Mouse (Mus musculus): ENCODE measurements around the gene Mvp.

Mvp gene

GRCm38 (mm10) chr7:127014320-127014719, at the start of gene Mvp:
Gene Mvp, minus strand, starts transcription at chr7:127014621.
- no peak for DNase-seq (ENCODE audit: low spot score)

GRCm38 (mm10) chr7:127055026-127055585, 40.7 kb upstream of the Mvp start:
- no peak for DNase-seq (ENCODE audit: low spot score)

- peak; percentile 94 for DNase-seq (ENCODE audit: low spot score)
Measured at GRCm38 (mm10) chr7:127041851-127042672, 27.6 kb upstream of the Mvp start, which contains the start of gene Kif22. Gene Kif22, minus strand, starts transcription at chr7:127042471.

- DNase-seq (ENCODE audit: low spot score) = no peak
Measured at GRCm38 (mm10) chr7:127031244-127031643, 16.8 kb upstream of the Mvp start.

- DNase-seq (ENCODE audit: low spot score) = no peak
Measured at GRCm38 (mm10) chr7:127030172-127030571, 15.8 kb upstream of the Mvp start.

- no peak for DNase-seq (ENCODE audit: low spot score)
Measured at GRCm38 (mm10) chr7:127027885-127028284, 13.5 kb upstream of the Mvp start.

GRCm38 (mm10) chr7:127026984-127027726, 12.7 kb upstream of the Mvp start, which contains the start of gene Maz:
Gene Maz, minus strand, starts transcription at chr7:127027037.
- peak; percentile 100 for DNase-seq (ENCODE audit: low spot score)

- peak; percentile 82 for DNase-seq (ENCODE audit: low spot score)
Measured at GRCm38 (mm10) chr7:127026616-127026983, 12.2 kb upstream of the Mvp start.

- peak; percentile 73 for DNase-seq (ENCODE audit: low spot score)
Measured at GRCm38 (mm10) chr7:127026161-127026600, 11.8 kb upstream of the Mvp start.

GRCm38 (mm10) chr7:127025556-127026160, 11.2 kb upstream of the Mvp start:
- DNase-seq (ENCODE audit: low spot score) = peak; percentile 50

GRCm38 (mm10) chr7:127024755-127025555, 10.5 kb upstream of the Mvp start:
- DNase-seq (ENCODE audit: low spot score) = peak; percentile 77

GRCm38 (mm10) chr7:127023896-127024690, 9.7 kb upstream of the Mvp start:
- no peak for DNase-seq (ENCODE audit: low spot score)

- DNase-seq (ENCODE audit: low spot score) = no peak
Measured at GRCm38 (mm10) chr7:127023272-127023691, 8.9 kb upstream of the Mvp start.

GRCm38 (mm10) chr7:127022528-127023271, 8.3 kb upstream of the Mvp start:
- no peak for DNase-seq (ENCODE audit: low spot score)

- peak; percentile 49 for DNase-seq (ENCODE audit: low spot score)
Measured at GRCm38 (mm10) chr7:127021563-127022527, 7.4 kb upstream of the Mvp start.

GRCm38 (mm10) chr7:127020901-127021562, 6.6 kb upstream of the Mvp start, which contains the start of the genes Gm42742 and Prrt2:
Gene Gm42742, minus strand, starts transcription at chr7:127021097.
Gene Prrt2, minus strand, starts transcription at chr7:127021211.
- peak; percentile 54 for DNase-seq (ENCODE audit: low spot score)

GRCm38 (mm10) chr7:127020491-127020890, 6.1 kb upstream of the Mvp start:
- no peak for DNase-seq (ENCODE audit: low spot score)

- DNase-seq (ENCODE audit: low spot score) = no peak
Measured at GRCm38 (mm10) chr7:127020031-127020430, 5.6 kb upstream of the Mvp start.

All from retina, embryonic 14.5 days (tissue).